Mouse (Mus musculus): ENCODE measurements around the gene Tprn. TPM values are rescaled to one million over a fixed set of nuclear protein-coding genes. Genes with fewer than 3 reads are reported as not detected.

The Tprn gene
- polyA plus RNA-seq, 1 experiment from 2014 or later: 8.6 TPM

DNA sequence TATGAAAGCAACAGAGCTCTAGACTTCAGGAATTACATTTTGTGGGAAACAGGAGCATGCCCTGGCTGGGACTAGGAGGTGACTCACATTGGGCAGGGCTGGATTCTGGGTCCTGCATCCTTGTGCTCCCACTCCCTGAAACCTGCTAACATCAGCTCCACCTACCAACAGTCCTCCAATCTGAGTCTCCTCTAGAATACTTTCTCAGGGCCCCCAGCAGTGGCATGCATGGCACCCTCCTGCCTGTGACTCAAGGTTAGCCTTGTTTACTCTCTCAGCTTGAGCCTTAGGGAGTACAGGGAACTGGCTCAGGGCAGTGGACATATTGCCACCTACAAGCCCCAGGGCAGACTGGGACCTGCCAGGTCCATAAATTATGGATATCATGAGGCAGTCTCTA, 24.3 kb upstream of the Tprn start:
- no peak overlapping the region for H3K4me3 ChIP-seq
- no peak overlapping the region for H3K4me2 ChIP-seq
- no peaks in the 10 kb centered on the region for H3K36me3 ChIP-seq
- peaks cover 49% of the 10 kb centered on the region for H3K27me3 ChIP-seq
- no peaks in the 10 kb centered on the region for H3K9me3 ChIP-seq
- ATAC-seq (ENCODE audit: insufficient number of reproducible peaks, low FRiP score, low TSS enrichment, low read depth): no peak
- H3K9ac ChIP-seq: no peak overlapping the region
- H3K4me1 ChIP-seq: peaks cover 28% of the 10 kb centered on the region
- H3K27ac ChIP-seq: no peak overlapping the region

DNA sequence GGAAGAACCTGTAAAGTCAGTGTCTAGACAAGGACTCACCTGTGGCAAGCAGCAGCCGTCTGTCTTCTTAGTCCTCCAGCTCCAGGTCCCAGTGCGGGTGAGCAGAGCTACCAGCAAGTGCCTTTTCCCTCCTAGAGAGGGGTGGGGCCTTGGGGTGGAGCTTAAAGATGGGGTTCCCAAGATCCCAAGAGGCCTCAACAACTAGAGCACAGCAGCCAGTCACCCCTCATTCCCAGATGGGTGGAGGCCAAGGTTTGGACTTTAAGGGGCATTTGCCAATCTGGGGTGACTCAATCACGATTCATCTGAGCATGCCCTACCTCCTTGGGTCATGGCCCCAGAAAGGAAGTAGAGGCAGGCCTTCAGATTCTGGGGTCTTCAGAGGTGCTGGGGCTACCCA, 22.7 kb upstream of the Tprn start:
- H3K27ac ChIP-seq: no peak overlapping the region
- peaks cover 49% of the 10 kb centered on the region for H3K27me3 ChIP-seq
- H3K36me3 ChIP-seq: no peaks in the 10 kb centered on the region
- no peak overlapping the region for H3K4me2 ChIP-seq
- no peaks in the 10 kb centered on the region for H3K9me3 ChIP-seq
- 0 out of 2 replicates have a peak overlapping the region, but pooled peaks have one; percentile 7 for H3K4me3 ChIP-seq
- peaks cover 28% of the 10 kb centered on the region for H3K4me1 ChIP-seq
- WGBS: 80% methylated on average over 3 of the region's 3 CpGs
- H3K9ac ChIP-seq: no peak overlapping the region
- ATAC-seq (ENCODE audit: insufficient number of reproducible peaks, low FRiP score, low TSS enrichment, low read depth): no peak

DNA sequence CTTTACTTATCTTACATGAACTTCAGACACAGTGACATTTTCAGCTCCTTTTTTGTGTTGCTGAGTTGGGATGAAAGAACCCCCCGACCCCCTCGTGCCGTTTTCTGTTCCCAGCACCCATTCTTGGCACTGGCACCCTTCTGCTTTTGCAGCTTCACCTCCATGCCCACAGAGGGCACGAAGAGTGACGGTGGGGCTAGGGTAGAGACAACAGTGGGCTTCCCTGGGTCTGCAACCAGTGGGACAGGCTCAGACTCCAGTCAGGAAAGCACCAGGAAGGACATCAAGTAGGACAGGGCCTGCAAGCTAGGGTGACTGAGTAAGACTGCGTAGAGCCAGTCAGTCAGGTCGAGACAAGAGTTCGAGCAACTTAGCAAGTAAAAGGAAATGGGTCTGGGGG, 22.1 kb upstream of the Tprn start:
- Histone ChIP-seq H3K4me1 (peaks cover 28% of the 10 kb centered on the region), H3K4me3 (peak overlapping the region; percentile 53), H3K27ac (peak overlapping the region; percentile 73), H3K4me2 (peak overlapping the region; percentile 97), H3K9me3 (no peaks in the 10 kb centered on the region), H3K36me3 (peaks cover 3% of the 10 kb centered on the region; the same call in 1 of the 2 replicates), H3K27me3 (peaks cover 47% of the 10 kb centered on the region), H3K9ac (0 out of 2 replicates have a peak overlapping the region, but pooled peaks have one; percentile 21)
- no peak for ATAC-seq (ENCODE audit: insufficient number of reproducible peaks, low FRiP score, low TSS enrichment, low read depth)
- 53% methylated on average over 8 of the region's 8 CpGs for WGBS

GRCm38 (mm10) chr2:25240723-25241437, 21.5 kb upstream of the Tprn start:
- Histone ChIP-seq H3K27ac (peak overlapping the region; percentile 73), H3K9me3 (no peaks in the 10 kb centered on the region), H3K4me1 (peaks cover 28% of the 10 kb centered on the region), H3K4me3 (peak overlapping the region; percentile 53), H3K4me2 (peak overlapping the region; percentile 97), H3K9ac (0 out of 2 replicates have a peak overlapping the region, but pooled peaks have one; percentile 21), H3K36me3 (peaks cover 5% of the 10 kb centered on the region), H3K27me3 (peaks cover 42% of the 10 kb centered on the region)
- WGBS: 1% methylated on average over 29 of the region's 29 CpGs
- ATAC-seq (ENCODE audit: insufficient number of reproducible peaks, low FRiP score, low TSS enrichment, low read depth): peak; percentile 79

- Histone ChIP-seq H3K9ac (no peak overlapping the region), H3K4me2 (peak overlapping the region; percentile 97), H3K27ac (no peak overlapping the region; the same call in 1 of the 2 replicates), H3K4me1 (peaks cover 28% of the 10 kb centered on the region), H3K4me3 (peak overlapping the region; percentile 53), H3K36me3 (peaks cover 10% of the 10 kb centered on the region), H3K27me3 (peaks cover 36% of the 10 kb centered on the region), H3K9me3 (no peaks in the 10 kb centered on the region)
- WGBS: 14% methylated on average over 6 of the region's 6 CpGs
- no peak for ATAC-seq (ENCODE audit: insufficient number of reproducible peaks, low FRiP score, low TSS enrichment, low read depth)
Measured at GRCm38 (mm10) chr2:25241438-25241775, 21.0 kb upstream of the Tprn start.

DNA sequence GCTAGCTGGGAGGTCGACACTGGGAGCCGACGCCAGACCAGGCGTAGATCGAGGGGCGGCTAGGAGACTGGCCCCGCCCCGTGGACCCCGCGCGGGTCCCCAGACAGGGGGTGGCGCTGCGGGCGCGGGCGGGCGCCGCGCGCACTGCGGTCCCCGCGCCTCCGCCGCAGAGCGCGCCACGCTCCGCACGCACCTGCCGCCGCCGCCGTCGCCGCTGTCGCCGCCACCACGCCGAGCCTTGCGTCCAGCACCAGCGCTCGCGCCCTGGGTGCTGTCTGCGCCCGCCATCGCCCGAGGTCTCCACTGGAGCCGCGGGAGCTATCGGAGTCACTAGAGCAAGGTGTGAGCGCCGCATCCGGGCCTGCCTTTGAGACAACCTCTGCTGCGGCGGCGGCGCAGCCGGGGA, 20.3 kb upstream of the Tprn start, which contains the start of the genes Rnf208 and Cysrt1:
TSS of gene Rnf208 (plus strand) at position 155 of the 406 bp plus-strand sequence.
TSS of gene Cysrt1 (minus strand) at position 352 of the 406 bp plus-strand sequence.
- Histone ChIP-seq H3K9ac (peak within 1 kb of the TSS; percentile 37; the same call in 1 of the 2 replicates), H3K27me3 (peaks cover 35% of the 10 kb centered on the region), H3K4me1 (peaks cover 28% of the 10 kb centered on the region), H3K27ac (peak within 1 kb of the TSS; percentile 73), H3K4me2 (peak within 1 kb of the TSS; percentile 97), H3K36me3 (peaks cover 11% of the 10 kb centered on the region), H3K9me3 (no peaks in the 10 kb centered on the region), H3K4me3 (peak within 1 kb of the TSS; percentile 53)
- under 1% methylated on average over 40 of the region's 59 CpGs for WGBS
- ATAC-seq (ENCODE audit: insufficient number of reproducible peaks, low FRiP score, low TSS enrichment, low read depth): no peak

GRCm38 (mm10) chr2:25243342-25243741, 19.1 kb upstream of the Tprn start:
- H3K27me3 ChIP-seq: peaks cover 35% of the 10 kb centered on the region
- WGBS: 75% methylated on average over 8 of the region's 8 CpGs
- no peak overlapping the region for H3K4me3 ChIP-seq
- no peak overlapping the region for H3K9ac ChIP-seq
- H3K27ac ChIP-seq: no peak overlapping the region
- peaks cover 21% of the 10 kb centered on the region for H3K36me3 ChIP-seq
- peaks cover 28% of the 10 kb centered on the region for H3K4me1 ChIP-seq
- no peak for ATAC-seq (ENCODE audit: insufficient number of reproducible peaks, low FRiP score, low TSS enrichment, low read depth)
- no peaks in the 10 kb centered on the region for H3K9me3 ChIP-seq
- no peak overlapping the region for H3K4me2 ChIP-seq

DNA sequence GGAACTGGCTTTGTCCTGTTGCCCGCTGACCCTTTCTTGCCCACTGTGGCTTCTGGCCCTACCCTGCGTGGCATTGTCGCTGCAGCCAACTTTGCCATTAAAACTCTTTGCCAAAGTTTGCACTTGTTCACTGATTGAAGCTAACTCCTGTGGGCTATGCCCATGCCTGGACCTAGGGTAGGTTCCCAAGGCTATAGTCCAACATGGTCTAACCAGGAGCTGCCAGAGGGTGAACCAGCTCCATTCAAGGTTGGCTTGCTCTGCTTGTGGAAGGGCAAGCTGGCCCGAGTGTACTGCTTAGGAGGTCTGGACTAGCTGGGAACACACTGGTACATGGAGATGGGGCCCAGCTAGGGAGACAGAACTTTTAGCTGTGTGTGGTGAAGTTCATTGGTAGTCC, 18.3 kb upstream of the Tprn start:
- Histone ChIP-seq H3K4me2 (no peak overlapping the region), H3K9ac (no peak overlapping the region), H3K27ac (no peak overlapping the region), H3K36me3 (peaks cover 29% of the 10 kb centered on the region), H3K9me3 (no peaks in the 10 kb centered on the region), H3K4me1 (peaks cover 28% of the 10 kb centered on the region), H3K4me3 (no peak overlapping the region), H3K27me3 (peaks cover 35% of the 10 kb centered on the region)
- 84% methylated on average over 4 of the region's 4 CpGs for WGBS
- ATAC-seq (ENCODE audit: insufficient number of reproducible peaks, low FRiP score, low TSS enrichment, low read depth): no peak

DNA sequence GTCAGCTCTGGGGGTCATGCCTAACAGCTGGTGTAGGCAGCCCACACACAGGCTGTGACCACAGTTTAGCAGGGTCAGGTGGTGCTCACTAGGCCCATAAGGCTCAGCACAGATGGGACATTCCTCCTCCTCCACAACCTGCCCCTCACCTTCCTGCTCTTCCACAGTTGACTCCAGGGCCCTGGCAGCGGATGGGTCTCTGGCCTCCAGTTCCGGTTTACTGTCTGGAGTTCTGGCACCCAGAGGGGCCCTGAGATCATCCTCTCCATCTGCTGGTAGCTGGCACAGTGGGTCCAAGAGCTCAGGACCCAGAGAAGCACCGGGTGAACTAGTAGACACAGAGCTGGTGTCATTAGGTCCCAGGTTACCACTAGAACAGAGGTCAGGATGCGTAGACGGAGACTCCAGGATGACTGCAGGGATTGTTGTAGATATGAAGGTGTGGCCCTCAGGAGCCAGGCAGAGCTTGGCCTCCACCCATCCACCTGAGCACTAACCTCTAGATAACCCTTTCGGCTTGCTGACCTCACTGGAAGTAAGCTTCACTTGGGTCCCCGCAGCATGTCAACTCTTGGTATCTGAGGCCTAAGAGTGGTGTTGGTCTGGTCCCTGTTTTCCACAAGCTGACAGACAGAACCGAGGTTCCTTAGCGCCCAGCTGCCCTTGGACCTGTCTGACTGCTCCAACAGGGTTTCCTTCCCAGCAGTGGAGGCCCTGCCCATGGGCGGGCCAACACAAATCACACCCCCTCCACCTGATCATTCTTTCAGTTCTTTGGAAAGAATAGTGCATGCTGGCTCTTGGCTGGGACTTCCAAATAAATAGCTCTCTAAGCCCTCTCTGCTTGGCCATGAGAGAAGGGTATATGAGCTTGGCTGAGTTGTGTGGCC, 16.0 kb upstream of the Tprn start, which contains the start of gene AL732309.1:
TSS of gene AL732309.1 (minus strand) at position 681 of the 890 bp plus-strand sequence.
- Histone ChIP-seq H3K27ac (no peak within 1 kb of the TSS; the same call in 1 of the 2 replicates), H3K9ac (no peak within 1 kb of the TSS), H3K27me3 (peaks cover 26% of the 10 kb centered on the region), H3K36me3 (peaks cover 47% of the 10 kb centered on the region), H3K4me3 (no peak within 1 kb of the TSS), H3K4me1 (peaks cover 15% of the 10 kb centered on the region), H3K4me2 (no peak within 1 kb of the TSS), H3K9me3 (no peaks in the 10 kb centered on the region)
- WGBS: 83% methylated on average over 10 of the region's 10 CpGs
- ATAC-seq (ENCODE audit: insufficient number of reproducible peaks, low FRiP score, low TSS enrichment, low read depth): no peak

- Histone ChIP-seq H3K9me3 (no peaks in the 10 kb centered on the region), H3K4me3 (no peak overlapping the region), H3K36me3 (peaks cover 45% of the 10 kb centered on the region), H3K9ac (no peak overlapping the region), H3K4me2 (no peak overlapping the region), H3K27me3 (no peaks in the 10 kb centered on the region), H3K27ac (no peak overlapping the region), H3K4me1 (peaks cover 16% of the 10 kb centered on the region)
- 79% methylated on average over 1 of the region's 1 CpGs for WGBS
- ATAC-seq (ENCODE audit: insufficient number of reproducible peaks, low FRiP score, low TSS enrichment, low read depth): no peak
Measured at GRCm38 (mm10) chr2:25252331-25252730, 10.1 kb upstream of the Tprn start.

GRCm38 (mm10) chr2:25255284-25255779, 7.1 kb upstream of the Tprn start, which contains the start of gene Tmem203:
Gene Tmem203, plus strand, starts transcription at chr2:25255439.
- Histone ChIP-seq H3K36me3 (peaks cover 16% of the 10 kb centered on the region), H3K27ac (peak within 1 kb of the TSS; percentile 86), H3K4me1 (peaks cover 16% of the 10 kb centered on the region), H3K4me2 (peak within 1 kb of the TSS; percentile 86), H3K9ac (peak within 1 kb of the TSS; percentile 72), H3K27me3 (no peaks in the 10 kb centered on the region), H3K4me3 (peak within 1 kb of the TSS; percentile 99), H3K9me3 (no peaks in the 10 kb centered on the region)
- WGBS: under 1% methylated on average over 39 of the region's 39 CpGs
- ATAC-seq (ENCODE audit: insufficient number of reproducible peaks, low FRiP score, low TSS enrichment, low read depth): peak; percentile 79
